Mouse (Mus musculus): ENCODE results near the gene Adipor1.
A peak's percentile ranks its signal among the peaks of the same experiment; 100 is the strongest.

The Adipor1 gene

GRCm38 (mm10) chr1:134415168-134415831, at the start of gene Adipor1:
TSS of gene Adipor1 (plus strand) at chr1:134415378.
- DNase-seq (ENCODE audit: low spot score) = peak; percentile 98

DNA sequence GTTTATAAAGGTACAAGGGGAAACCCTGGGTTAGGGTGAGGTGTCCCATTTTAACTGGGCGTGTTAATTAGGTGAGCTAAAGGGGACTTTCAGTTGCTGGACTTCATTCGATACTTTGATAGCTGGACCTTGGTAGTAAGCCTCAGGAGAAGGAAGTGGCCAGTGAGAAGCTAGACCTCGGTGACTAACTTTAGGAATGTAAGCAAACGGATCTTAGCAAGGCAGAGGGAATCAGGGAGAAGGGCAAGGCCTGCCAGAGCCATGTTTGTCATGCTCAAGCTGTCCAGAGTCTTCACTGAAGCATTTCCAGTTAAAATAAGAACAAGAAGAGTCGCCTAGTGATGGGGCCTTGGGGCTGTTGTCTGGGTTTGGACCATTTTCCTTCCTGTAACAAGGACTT, 49.7 kb upstream of the Adipor1 start:
- no peak for DNase-seq (ENCODE audit: low spot score)

GRCm38 (mm10) chr1:134368777-134369337, 46.3 kb upstream of the Adipor1 start:
- DNase-seq (ENCODE audit: low spot score) = peak; percentile 88

GRCm38 (mm10) chr1:134374124-134374523, 41.1 kb upstream of the Adipor1 start:
- DNase-seq (ENCODE audit: low spot score) = no peak

DNA sequence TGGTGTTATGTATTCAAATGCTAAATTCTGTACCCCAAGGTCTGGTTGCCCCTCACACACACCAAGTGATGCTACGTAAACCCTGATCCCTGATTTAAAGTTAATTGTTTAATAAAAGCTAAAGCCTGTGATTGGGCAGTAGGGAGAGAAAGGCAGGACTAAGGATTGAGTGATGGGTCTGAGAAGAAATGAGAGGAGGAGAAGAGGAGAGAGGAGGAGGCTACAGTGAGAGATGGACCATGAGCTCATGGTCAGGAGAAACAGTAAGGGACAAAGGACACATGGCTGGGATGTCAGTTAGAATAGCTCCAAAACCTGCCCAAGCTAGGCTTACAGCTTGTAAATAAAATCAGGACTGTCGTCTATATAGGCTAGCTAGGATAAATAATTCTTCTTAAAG, 34.1 kb upstream of the Adipor1 start:
- DNase-seq (ENCODE audit: low spot score) = no peak

GRCm38 (mm10) chr1:134381795-134382625, 33.2 kb upstream of the Adipor1 start:
- DNase-seq (ENCODE audit: low spot score) = no peak

- DNase-seq (ENCODE audit: low spot score) = no peak
Measured at GRCm38 (mm10) chr1:134384581-134384980, 30.6 kb upstream of the Adipor1 start.

- DNase-seq (ENCODE audit: low spot score) = no peak
Measured at GRCm38 (mm10) chr1:134385176-134385575, 30.0 kb upstream of the Adipor1 start.

DNA sequence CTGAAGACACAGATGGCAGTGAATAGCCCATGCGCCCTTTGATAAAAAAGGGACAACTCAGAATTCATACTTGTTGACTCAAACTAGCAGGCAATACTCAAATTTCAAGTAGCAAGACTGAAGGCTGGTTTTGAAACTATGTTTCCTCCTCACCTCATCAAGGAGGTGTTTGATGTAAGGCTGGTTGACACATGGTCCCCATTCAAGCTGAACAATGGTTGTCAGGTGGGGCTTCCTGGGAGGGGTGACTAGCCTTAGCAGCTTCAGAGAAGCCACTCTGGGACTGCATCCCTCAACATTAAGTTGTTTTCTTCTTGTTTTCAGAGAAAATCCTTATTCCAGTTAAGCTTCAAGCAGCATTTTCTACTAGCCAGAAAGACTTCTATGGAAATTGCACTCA, 29.5 kb upstream of the Adipor1 start, which contains the start of gene 4933406M09Rik:
Gene 4933406M09Rik, plus strand, starts transcription at position 275 of the 400 bp plus-strand sequence.
- no peak for DNase-seq (ENCODE audit: low spot score)

GRCm38 (mm10) chr1:134393827-134394226, 21.4 kb upstream of the Adipor1 start:
- no peak for DNase-seq (ENCODE audit: low spot score)

GRCm38 (mm10) chr1:134398210-134398609, 17.0 kb upstream of the Adipor1 start:
- DNase-seq (ENCODE audit: low spot score) = no peak

GRCm38 (mm10) chr1:134399735-134400134, 15.4 kb upstream of the Adipor1 start:
- DNase-seq (ENCODE audit: low spot score) = no peak

DNA sequence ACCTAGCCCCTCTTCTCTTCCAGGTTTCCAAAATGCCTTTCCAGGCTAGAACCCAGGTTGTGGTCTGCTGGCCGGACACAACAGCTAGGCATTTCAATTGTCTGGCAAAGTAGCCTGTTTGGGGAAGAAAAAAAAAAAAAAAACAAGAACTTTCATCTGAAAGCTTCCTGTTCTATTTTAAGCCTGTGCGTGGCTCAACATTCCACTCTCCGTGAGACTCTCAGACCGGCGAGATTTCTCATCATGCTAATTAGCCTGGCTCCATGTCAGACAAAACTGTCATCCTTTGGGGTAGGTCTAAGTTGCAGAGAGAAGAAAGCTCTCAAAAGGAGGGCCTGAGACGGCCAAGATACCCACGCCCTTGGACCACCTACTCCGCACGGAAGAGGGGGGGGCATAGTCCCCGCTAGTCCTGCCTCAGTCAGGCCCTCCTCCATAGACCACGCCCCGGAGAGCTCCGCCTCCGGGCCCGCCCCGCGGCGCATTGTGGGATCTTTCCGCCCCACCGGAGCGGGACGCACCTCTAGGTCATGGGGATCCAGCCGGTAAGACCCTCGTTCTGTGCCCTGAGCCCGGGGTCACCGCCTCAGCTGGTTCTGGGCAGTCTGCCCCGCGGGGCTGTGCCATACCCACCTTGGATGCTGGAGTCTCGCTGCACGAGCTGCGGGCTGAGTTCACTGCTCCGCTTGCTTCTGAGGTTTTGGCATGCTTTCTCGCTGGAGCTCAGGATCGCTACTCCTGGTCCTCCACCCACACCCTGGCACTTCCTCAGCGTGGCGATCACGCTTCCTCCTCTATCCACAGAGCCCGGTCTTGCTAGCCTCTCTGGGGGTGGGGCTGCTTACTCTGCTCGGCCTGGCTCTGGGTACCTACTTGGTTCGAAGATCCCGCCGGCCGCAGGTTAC, 9.4 kb upstream of the Adipor1 start, which contains the start of gene Cyb5r1:
Gene Cyb5r1, plus strand, starts transcription at position 51 of the 905 bp plus-strand sequence.
- peak; percentile 89 for DNase-seq (ENCODE audit: low spot score)

DNA sequence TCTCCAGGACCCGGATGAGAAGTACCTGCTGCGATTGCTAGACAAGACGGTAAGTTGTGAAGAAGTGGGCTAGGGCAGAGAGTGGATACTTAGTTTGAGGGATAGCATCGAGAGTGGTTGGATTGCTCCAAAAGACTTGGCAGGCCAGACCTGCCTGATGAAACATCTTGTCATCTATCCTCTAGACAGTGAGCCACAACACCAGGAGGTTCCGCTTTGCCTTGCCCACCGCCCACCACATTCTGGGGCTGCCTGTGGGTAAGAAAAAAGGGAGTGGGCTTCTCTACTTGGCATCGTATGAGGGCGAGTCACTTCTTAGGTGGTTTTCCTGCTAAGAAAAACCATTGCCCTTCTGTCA, 8.8 kb upstream of the Adipor1 start:
- no peak for DNase-seq (ENCODE audit: low spot score)

DNA sequence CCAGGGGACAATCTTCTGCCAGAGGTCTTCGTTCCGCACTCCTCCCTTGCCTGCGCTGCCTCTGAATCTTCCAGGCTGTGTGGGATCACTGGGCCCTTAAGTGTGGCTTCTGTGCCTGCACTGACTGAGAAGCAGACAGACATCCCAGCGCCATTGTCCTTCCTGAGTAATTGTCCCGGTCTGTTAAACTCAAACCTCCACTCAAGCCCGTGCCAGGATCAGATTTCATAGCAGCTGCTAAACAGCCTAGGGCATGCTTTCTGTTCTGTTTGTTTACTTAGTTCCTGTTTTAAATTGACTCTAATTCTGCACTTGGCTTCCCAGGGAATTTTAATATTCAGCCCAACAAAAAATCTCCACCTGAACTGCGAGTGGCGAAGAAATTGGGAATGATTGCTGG, 7.1 kb upstream of the Adipor1 start:
- no peak for DNase-seq (ENCODE audit: low spot score)

GRCm38 (mm10) chr1:134411706-134412629, 3.2 kb upstream of the Adipor1 start:
- DNase-seq (ENCODE audit: low spot score) = no peak

- DNase-seq (ENCODE audit: low spot score) = no peak
Measured at GRCm38 (mm10) chr1:134414038-134414437, 1.1 kb upstream of the Adipor1 start.

- no peak for DNase-seq (ENCODE audit: low spot score)
Measured at GRCm38 (mm10) chr1:134414501-134415167, 544 bp upstream of the Adipor1 start.

DNA sequence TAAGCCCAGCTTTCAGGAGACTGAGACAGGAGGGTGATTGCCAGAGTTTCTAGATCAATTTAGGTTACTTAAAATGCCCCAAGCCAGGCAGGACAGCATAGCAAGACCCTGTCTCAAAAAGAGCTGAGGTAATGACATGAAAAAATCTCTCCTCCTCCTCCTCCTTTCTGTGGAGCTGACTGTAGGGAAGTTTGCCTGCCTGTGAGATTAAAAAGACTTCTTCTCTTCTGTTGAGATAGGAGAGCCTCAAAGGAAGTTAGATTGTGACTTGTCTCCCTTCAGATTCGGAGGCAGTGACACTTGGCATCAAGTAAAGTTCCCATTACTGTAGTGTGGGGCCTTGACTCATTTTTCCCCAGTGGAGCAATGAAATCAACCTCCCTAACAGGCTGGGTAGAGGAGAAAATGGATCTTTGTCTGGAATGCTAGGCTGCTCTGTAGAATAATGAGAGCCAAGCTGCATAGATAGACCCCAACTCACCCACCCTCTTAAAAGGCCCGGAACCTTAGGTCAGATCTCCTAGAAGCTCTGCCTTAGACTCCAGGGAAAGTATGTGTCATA, 3.3 kb downstream of the Adipor1 start:
- no peak for DNase-seq (ENCODE audit: low spot score)

GRCm38 (mm10) chr1:134419176-134419575, 4.0 kb downstream of the Adipor1 start:
- no peak for DNase-seq (ENCODE audit: low spot score)
